19 mouse cellular contexts compared by ENCODE assay signal in genomic region chr10:92091480-92092395, GRCm38 (mm10).
A peak's percentile ranks its signal among the peaks of the same experiment; 100 is the strongest.
DNase-seq lines count a peak whose midpoint lies in the region; ATAC-seq and TF ChIP-seq lines count a peak whose summit lies in the region.
"Had no signal": no experiment of that assay in that cellular context is flagged by ENCODE, and none has a peak within 500 bp of the region (broad histone marks: within the 10 kb centered on the region; RNA-seq: fewer than 3 reads in every experiment).

No protein-coding gene starts in this region.

- H3K27ac ChIP-seq in hindbrain, embryonic 16.5 days (ENCODE audit: low read depth, low read length): no peak overlapping the region
- H3K27ac ChIP-seq in hindbrain, postnatal 0 days: no peak overlapping the region
- 0 out of 2 replicates have a peak overlapping the region, but pooled peaks have one; percentile 0 for H3K27ac ChIP-seq in neural tube, embryonic 15.5 days (replicated peaks)
- H3K27ac ChIP-seq: embryonic facial prominence, embryonic 13.5 days; gastrocnemius, adult 2 months; kidney, postnatal 0 days; stomach, postnatal 0 days had no signal

- H3K27me3 ChIP-seq in hindbrain, embryonic 16.5 days (replicated peaks; ENCODE audit: control insufficient read depth, insufficient read depth, low read length): no peaks in the 10 kb centered on the region
- H3K27me3 ChIP-seq in hindbrain, postnatal 0 days (ENCODE audit: insufficient read depth, low read length): no peaks in the 10 kb centered on the region
- no peaks in the 10 kb centered on the region for H3K27me3 ChIP-seq in neural tube, embryonic 15.5 days (replicated peaks)
- H3K27me3 ChIP-seq: embryonic facial prominence, embryonic 13.5 days had no signal

- no peaks in the 10 kb centered on the region for H3K9me3 ChIP-seq in hindbrain, embryonic 16.5 days (ENCODE audit: control insufficient read depth, low read length)
- no peaks in the 10 kb centered on the region for H3K9me3 ChIP-seq in hindbrain, postnatal 0 days (ENCODE audit: low read length)
- H3K9me3 ChIP-seq in neural tube, embryonic 15.5 days (replicated peaks): no peaks in the 10 kb centered on the region
- H3K9me3 ChIP-seq: embryonic facial prominence, embryonic 13.5 days had no signal

- no peaks in the 10 kb centered on the region for H3K4me1 ChIP-seq in hindbrain, embryonic 16.5 days (ENCODE audit: control insufficient read depth, insufficient read depth, low read depth, low read length)
- no peaks in the 10 kb centered on the region for H3K4me1 ChIP-seq in hindbrain, postnatal 0 days (ENCODE audit: insufficient read depth, low read length)
- H3K4me1 ChIP-seq in neural tube, embryonic 15.5 days: 0 out of 2 replicates have a peak, but pooled peaks cover 10% of the 10 kb centered on the region
- H3K4me1 ChIP-seq: embryonic facial prominence, embryonic 13.5 days had no signal

- H3K36me3 ChIP-seq in hindbrain, embryonic 16.5 days (ENCODE audit: control insufficient read depth, insufficient read depth, low read length): no peaks in the 10 kb centered on the region
- H3K36me3 ChIP-seq in hindbrain, postnatal 0 days (ENCODE audit: insufficient read depth, low read length): no peaks in the 10 kb centered on the region
- H3K36me3 ChIP-seq in neural tube, embryonic 15.5 days: 0 out of 2 replicates have a peak, but pooled peaks cover 2% of the 10 kb centered on the region
- H3K36me3 ChIP-seq: embryonic facial prominence, embryonic 13.5 days had no signal

- DNase-seq in hindbrain, postnatal 0 days (ENCODE audit: low spot score): no peak
- DNase-seq in embryo, embryonic 9.5 days (ENCODE audit: extremely low spot score): peak; percentile 8
- peak; percentile 8 for DNase-seq in hindlimb bud, embryonic 11.5 days (ENCODE audit: extremely low spot score, low read depth, low spot score)
- no peak for DNase-seq in cerebellum, postnatal 10 days
- DNase-seq in right cerebral cortex, postnatal 4 days: no peak
- DNase-seq: B cell, adult 2 months; cerebellum, adult 8-10 months; gastrocnemius, adult 2 months; heart, postnatal 10 days; liver; lung, adult 18-20 months; lung, postnatal 36 days; thymus, postnatal 25 days had no signal

- no peak overlapping the region for H3K4me3 ChIP-seq in hindbrain, embryonic 16.5 days (ENCODE audit: low read length)
- no peak overlapping the region for H3K4me3 ChIP-seq in hindbrain, postnatal 0 days (ENCODE audit: low read length)
- H3K4me3 ChIP-seq in neural tube, embryonic 15.5 days (replicated peaks): no peak overlapping the region
- H3K4me3 ChIP-seq: embryonic facial prominence, embryonic 13.5 days; gastrocnemius, adult 2 months had no signal

- 0 out of 2 replicates have a peak, but pooled peaks have one; percentile 30 for ATAC-seq in hindbrain, embryonic 16.5 days
- ATAC-seq in hindbrain, postnatal 0 days: no peak
- no peak for ATAC-seq in neural tube, embryonic 15.5 days (ENCODE audit: low FRiP score)
- ATAC-seq: intestine, embryonic 16.5 days had no signal

- WGBS in hindbrain, embryonic 16.5 days: 34% methylated on average over 9 of the region's 9 CpGs
- 44% methylated on average over 9 of the region's 9 CpGs for WGBS in hindbrain, postnatal 0 days
- WGBS in neural tube, embryonic 15.5 days: 36% methylated on average over 9 of the region's 9 CpGs

- no peak overlapping the region; the same call in 1 of the 2 replicates for H3K9ac ChIP-seq in hindbrain, embryonic 16.5 days (ENCODE audit: low read depth, low read length)
- no peak overlapping the region for H3K9ac ChIP-seq in hindbrain, postnatal 0 days (replicated peaks; ENCODE audit: low read length)
- H3K9ac ChIP-seq in neural tube, embryonic 15.5 days (replicated peaks): no peak overlapping the region
- H3K9ac ChIP-seq: embryonic facial prominence, embryonic 13.5 days had no signal

- no peak for TF ChIP-seq CTCF in hindbrain, postnatal 0 days (IDR thresholded peaks at IDR 0.05; ENCODE audit: low read depth)

- H3K4me2 ChIP-seq in hindbrain, embryonic 16.5 days (ENCODE audit: low read length): no peak overlapping the region
- no peak overlapping the region for H3K4me2 ChIP-seq in hindbrain, postnatal 0 days (ENCODE audit: low read depth, low read length)
- H3K4me2 ChIP-seq in neural tube, embryonic 15.5 days: no peak overlapping the region
- H3K4me2 ChIP-seq: embryonic facial prominence, embryonic 13.5 days had no signal

Comparison
In these comparisons a context has a peak if more than half of its experiments do, and no peak if none do; other contexts are left out.
1. DNase-seq: peak in embryo, embryonic 9.5 days (single experiment) and hindlimb bud, embryonic 11.5 days (single experiment); none in hindbrain, postnatal 0 days (single experiment), cerebellum, postnatal 10 days (0 of 2) and right cerebral cortex, postnatal 4 days (single experiment).